Mouse (Mus musculus) granulocyte monocyte progenitor cell, adult 5-6 weeks (primary cell): ENCODE measurements around the gene Dedd. TPM values are rescaled to one million over a fixed set of nuclear protein-coding genes. Genes with fewer than 3 reads are reported as not detected.
A peak's percentile ranks its signal among the peaks of the same experiment; 100 is the strongest.

Experiments used
- ATAC-seq: replicated peaks from 2 replicates; pipeline ENCODE4 v1.8.0; 2016; ENCODE audit warnings: mild to moderate bottlenecking, moderate TSS enrichment, inconsistent platforms; ENCODE audit not compliant: poor library complexity, severe bottlenecking
- total RNA-seq, 2 experiments: library from RNA; stranded (forward) in 1 of 2; stranded (reverse) in 1 of 2; fragments of 200-712, 200-1000 nt in 1 of 2; fragments of >200 nt in 1 of 2; fragmentation: Nextera tagmentation in 1 of 2; gene quantifications; 2 replicates each; pipeline ENCODE4 v1.2.3; 2014 to 2017

Gene Dedd
- total RNA-seq (2014; fragmentation: Nextera tagmentation) (16.4 and 17.1 TPM in 2 replicates), total RNA-seq (2017) (12.9 and 16.8 TPM in 2 replicates)

- peak; percentile 81 for ATAC-seq
Observed at GRCm38 (mm10) chr1:171328839-171329432, at the start of gene Dedd. TSS of gene Dedd (plus strand) at chr1:171329145.

- ATAC-seq: no peak
Observed at GRCm38 (mm10) chr1:171279721-171280120, 49.2 kb upstream of the Dedd start.

GRCm38 (mm10) chr1:171280250-171280915 is 48.6 kb upstream of the Dedd start:
- ATAC-seq: peak; percentile 0; the same call in 1 of the 2 replicates

- ATAC-seq: peak; percentile 84
Observed at GRCm38 (mm10) chr1:171280916-171281527, 47.9 kb upstream of the Dedd start, which contains the start of gene Ppox. TSS of gene Ppox (minus strand) at chr1:171281186.

GRCm38 (mm10) chr1:171281528-171281923 is 47.4 kb upstream of the Dedd start:
- ATAC-seq: peak; percentile 40

GRCm38 (mm10) chr1:171282086-171282805 is 46.7 kb upstream of the Dedd start:
- ATAC-seq: no peak

- peak; percentile 20; the same call in 1 of the 2 replicates for ATAC-seq
Observed at GRCm38 (mm10) chr1:171283188-171284160, 45.5 kb upstream of the Dedd start.

- no peak for ATAC-seq
Observed at GRCm38 (mm10) chr1:171284491-171284890, 44.5 kb upstream of the Dedd start.

- ATAC-seq: no peak
Observed at GRCm38 (mm10) chr1:171285096-171285892, 43.7 kb upstream of the Dedd start.

- ATAC-seq: no peak
Observed at GRCm38 (mm10) chr1:171286517-171286916, 42.4 kb upstream of the Dedd start.

- peak; percentile 90 for ATAC-seq
Observed at GRCm38 (mm10) chr1:171287136-171288081, 41.5 kb upstream of the Dedd start, which contains the start of gene Usp21. TSS of gene Usp21 (minus strand) at chr1:171287991.

GRCm38 (mm10) chr1:171288328-171288727 is 40.6 kb upstream of the Dedd start:
- no peak for ATAC-seq

GRCm38 (mm10) chr1:171293351-171293750 is 35.6 kb upstream of the Dedd start:
- ATAC-seq: no peak

GRCm38 (mm10) chr1:171293906-171294297 is 35.0 kb upstream of the Dedd start:
- no peak for ATAC-seq

GRCm38 (mm10) chr1:171294298-171295062 is 34.5 kb upstream of the Dedd start, which contains the start of gene Ufc1:
TSS of gene Ufc1 (minus strand) at chr1:171295024.
- peak; percentile 98 for ATAC-seq

GRCm38 (mm10) chr1:171295063-171295402 is 33.9 kb upstream of the Dedd start:
- no peak for ATAC-seq

- ATAC-seq: no peak
Observed at GRCm38 (mm10) chr1:171298226-171298625, 30.7 kb upstream of the Dedd start.
